Mouse (Mus musculus): ENCODE measurements at regions not wholly inside any gene's neighbourhood (a gene's known extent, or its start where the extent isn't known, plus 50 kb on each side); places are given as distances from the start of the nearest gene placed in this dataset.

DNA sequence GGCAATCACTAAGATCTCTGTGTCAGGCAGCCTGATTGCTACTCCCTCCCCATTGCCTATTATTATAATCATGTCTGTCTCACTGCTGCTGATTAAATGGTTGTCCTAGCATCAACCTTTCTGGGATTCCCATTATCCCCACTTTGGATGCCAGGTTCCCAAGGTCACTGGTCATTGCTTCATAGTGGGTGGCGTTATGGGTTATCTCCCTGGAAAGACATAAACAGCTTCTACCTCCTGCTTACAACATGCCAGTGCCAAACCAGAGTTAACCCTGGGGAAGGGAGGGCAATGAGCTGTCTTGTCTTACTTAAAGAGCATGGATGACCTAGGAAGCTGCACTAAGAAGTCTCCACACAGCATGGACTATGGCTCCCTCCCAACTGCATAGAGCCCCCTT lies 136.9 kb downstream of the Uaca start:
- TF ChIP-seq CTCF (IDR thresholded peaks at IDR 0.05) = no peak
- no peak overlapping the region for H3K4me3 ChIP-seq
- DNase-seq = no peak
- H3K27ac ChIP-seq = no peak overlapping the region
- intact Hi-C loops (cut with DNase I) = no loop called here

DNA sequence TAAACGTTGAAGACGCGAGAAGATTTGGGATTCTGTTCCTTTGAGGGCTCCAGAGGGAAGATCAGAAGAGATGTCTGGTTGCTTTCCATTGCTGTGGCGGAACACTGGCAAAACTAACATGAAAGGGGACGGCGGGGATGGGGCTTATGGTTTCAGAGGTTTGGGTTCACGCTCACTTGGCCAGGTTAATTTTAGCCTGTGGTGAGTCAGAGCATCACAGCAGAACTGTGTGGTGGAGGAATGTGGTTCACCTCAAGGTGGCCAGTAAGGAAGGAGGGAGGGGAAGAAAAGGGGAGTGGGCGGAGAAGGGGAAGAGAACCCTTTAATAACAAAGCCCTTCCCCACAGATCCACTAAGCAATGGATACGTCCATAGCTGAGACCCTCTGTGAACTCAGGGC lies 142.6 kb downstream of the Uaca start:
- TF ChIP-seq CTCF (IDR thresholded peaks at IDR 0.05) = no peak
- Histone ChIP-seq H3K27ac (no peak overlapping the region), H3K4me3 (no peak overlapping the region)
- intact Hi-C loops (cut with DNase I) = no loop called here
- no peak for DNase-seq

DNA sequence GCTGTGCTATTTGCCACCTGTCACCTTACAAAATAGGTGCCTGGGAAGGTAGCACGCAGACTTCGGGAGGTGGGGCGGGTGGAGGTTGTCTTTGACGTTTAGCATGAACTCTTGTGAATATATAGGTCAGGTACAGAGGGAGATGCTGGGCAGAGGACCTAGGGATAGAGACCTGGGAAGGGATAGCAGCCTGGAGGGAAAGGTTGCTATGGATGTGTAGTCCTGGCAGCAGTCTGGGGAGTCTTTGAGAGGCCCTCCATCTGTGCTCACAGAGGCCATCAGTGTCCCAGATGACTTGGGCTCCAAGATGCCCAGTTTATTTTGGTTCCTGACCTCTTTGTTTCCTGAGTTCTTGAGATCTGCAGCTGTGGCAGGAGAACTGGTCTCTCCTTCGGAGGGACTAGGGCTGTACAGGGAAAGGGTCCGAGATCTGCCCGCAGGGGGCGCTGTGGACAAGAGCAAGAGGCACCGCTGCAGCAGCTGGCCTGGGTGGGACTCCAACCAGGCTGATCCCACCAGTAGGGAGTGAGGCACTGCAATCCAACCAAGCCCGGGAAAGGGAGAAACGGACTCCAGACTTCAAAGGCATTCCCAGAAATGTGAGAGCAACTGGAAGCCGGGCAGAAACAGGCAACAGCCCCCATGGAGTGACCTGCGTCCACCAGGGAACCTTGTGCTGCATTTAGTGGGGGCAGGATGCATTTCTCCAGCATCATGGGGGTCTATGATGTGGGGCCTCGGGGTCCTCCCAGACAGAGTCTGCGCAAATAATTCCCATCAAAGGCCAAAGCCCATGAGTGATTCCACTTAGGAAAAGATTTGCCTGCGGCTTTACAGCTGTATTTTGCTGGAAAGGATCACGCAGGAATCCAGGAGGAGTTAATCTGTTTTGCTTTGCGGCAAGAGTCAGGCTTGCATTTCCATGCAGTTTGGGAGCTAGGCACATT lies 145.8 kb downstream of the Uaca start:
- TF ChIP-seq CTCF (IDR thresholded peaks at IDR 0.05) = peak; percentile 71
- Histone ChIP-seq H3K27ac (no peak overlapping the region), H3K4me3 (no peak overlapping the region)
- DNase-seq = peak; percentile 82
- intact Hi-C loops (cut with DNase I) = no loop called here

DNA sequence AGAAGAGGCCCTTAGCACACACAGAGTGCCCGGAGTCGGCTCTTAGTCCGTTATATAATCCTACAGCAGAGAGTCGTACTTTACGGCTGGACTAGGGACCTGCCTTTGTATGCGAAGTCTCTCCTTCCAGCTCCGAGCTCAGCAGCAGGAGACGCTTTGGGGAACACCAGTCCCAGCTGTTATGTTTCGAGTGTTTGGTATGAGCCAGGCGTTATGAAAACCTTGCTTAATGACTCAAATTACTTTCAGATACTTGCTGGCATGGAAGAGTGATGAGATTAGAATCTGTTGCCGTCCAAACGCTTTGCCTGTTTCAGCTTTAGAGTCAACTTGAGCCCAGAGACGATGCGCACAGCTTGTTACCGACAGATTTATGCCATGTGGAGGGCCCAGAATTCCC lies 153.0 kb downstream of the Uaca start:
- intact Hi-C loops (cut with DNase I) = no loop called here
- Histone ChIP-seq H3K27ac (no peak overlapping the region), H3K4me3 (no peak overlapping the region)
- TF ChIP-seq CTCF (IDR thresholded peaks at IDR 0.05) = no peak
- no peak for DNase-seq

DNA sequence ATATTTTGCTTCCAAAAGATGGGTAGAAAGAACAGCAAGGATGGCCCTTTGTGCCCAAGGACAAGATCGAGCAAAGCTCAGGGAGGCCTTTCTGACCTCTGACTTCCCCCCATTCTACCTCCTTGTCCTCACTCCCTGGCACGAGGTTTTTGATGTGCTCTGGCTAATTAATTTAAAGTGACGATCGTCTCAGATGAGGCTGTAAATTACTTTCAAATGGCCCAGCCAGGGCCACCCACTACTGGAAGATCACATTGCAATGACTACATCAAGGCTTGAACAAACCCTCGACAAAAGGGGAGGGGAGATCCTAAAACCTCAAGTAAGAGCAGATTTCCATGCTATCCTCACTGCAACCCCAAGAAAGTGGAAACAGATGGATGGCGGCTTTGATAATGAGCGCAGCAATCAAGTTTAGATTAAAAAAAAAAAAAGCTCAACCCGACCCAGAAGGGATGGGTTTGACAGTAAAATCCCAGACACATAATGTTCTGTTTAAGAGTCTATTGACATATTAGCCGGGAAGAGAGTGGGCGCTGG lies 154.3 kb downstream of the Uaca start:
- intact Hi-C loops (cut with DNase I) = no loop called here
- no peak for DNase-seq
- H3K4me3 ChIP-seq = no peak overlapping the region

DNA sequence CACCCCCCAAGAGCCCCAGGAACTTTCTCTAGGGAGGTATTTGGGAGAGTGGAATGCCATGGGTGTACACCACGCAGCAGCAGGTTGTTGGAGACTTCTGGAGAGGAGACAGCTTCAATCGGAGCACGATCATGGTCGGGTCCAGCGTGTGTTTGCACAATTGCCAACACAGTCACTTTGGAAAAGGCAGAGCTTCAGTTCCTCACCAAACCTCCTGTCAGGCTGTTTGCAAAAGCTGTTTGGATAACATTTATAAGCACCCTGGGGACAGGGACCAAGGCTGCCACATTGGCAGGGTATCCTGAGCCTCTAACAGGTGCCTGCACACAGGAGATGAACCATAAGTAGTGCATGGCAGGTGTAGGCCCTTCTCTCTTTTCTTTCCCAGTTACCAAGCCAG lies 155.8 kb downstream of the Uaca start:
- DNase-seq = no peak
- no peak overlapping the region for H3K27ac ChIP-seq
- intact Hi-C loops (cut with DNase I) = no loop called here
- H3K4me3 ChIP-seq = no peak overlapping the region
- TF ChIP-seq CTCF (IDR thresholded peaks at IDR 0.05) = no peak

More for the DNA sequence above, 154.3 kb downstream of the Uaca start:
- no peak overlapping the region for H3K27ac ChIP-seq
- TF ChIP-seq CTCF (IDR thresholded peaks at IDR 0.05) = no peak

DNA sequence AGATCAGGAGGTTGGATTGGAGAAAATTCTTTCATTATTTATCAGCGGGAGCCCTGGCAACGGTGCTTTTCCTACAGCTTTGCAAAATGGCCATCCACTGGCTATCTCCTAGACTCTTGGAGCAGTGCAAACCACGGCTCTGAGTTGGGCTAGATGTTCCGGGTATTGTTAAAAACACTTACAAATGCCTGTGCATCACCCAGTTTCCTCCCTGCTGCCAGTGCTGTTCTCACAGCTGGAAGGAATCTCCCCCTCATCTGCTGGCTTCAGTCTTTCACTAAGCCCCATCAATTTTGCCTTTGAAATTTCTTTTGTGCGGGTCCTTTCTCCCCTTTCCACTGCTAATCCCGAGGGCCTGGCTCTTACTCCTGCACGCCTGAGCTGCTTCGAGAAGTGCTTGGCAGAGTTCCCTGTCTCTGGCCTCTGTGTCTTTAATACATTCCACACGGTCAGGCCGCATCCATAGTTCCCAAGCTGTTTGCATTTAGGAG lies 156.8 kb downstream of the Uaca start:
- DNase-seq = peak; percentile 30
- TF ChIP-seq CTCF (IDR thresholded peaks at IDR 0.05) = no peak
- no peak overlapping the region for H3K27ac ChIP-seq
- intact Hi-C loops (cut with DNase I) = no loop called here
- H3K4me3 ChIP-seq = no peak overlapping the region

DNA sequence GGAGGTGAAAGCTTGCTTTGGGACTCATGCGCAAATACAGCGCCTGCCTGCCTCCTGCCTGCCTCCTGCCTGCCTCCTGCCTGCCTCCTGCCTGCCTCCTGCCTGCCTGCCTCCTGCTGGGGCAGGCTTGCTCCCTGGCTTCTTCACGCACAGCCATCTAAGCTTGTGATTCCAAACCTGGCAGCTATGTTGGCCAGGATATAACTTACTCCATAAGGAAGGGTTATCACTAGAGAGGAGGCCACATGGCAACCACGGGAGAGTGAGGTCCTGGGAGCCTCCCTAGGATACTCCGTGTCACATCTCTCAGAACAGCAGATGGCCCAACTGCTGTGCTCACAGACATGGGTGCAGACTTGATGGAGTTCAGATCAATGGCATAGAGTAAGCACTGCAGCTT lies 163.1 kb downstream of the Uaca start:
- no peak for DNase-seq
- H3K27ac ChIP-seq = no peak overlapping the region
- H3K4me3 ChIP-seq = no peak overlapping the region
- no peak for TF ChIP-seq CTCF (IDR thresholded peaks at IDR 0.05)
- intact Hi-C loops (cut with DNase I) = no loop called here

DNA sequence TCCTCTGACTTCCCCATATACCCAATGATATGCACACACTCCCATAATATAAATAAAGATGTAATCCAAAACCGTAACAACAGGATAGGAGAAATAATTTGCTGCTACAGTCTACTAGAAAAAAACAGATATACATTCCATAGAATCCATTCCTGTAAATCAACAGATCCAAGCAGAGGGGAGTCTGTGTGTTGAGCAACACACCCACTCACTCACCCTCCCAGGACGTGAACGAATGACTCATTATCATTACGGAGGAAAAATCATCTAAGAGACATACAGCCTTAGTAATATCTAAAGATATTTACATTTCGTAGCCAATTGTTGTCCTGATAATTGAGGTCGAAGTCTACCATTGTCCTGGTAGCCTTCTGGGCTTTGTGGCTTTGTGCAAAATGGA lies 165.2 kb downstream of the Uaca start:
- intact Hi-C loops (cut with DNase I) = no loop called here
- no peak for TF ChIP-seq CTCF (IDR thresholded peaks at IDR 0.05)
- DNase-seq = no peak
- no peak overlapping the region for H3K27ac ChIP-seq
- H3K4me3 ChIP-seq = no peak overlapping the region

DNA sequence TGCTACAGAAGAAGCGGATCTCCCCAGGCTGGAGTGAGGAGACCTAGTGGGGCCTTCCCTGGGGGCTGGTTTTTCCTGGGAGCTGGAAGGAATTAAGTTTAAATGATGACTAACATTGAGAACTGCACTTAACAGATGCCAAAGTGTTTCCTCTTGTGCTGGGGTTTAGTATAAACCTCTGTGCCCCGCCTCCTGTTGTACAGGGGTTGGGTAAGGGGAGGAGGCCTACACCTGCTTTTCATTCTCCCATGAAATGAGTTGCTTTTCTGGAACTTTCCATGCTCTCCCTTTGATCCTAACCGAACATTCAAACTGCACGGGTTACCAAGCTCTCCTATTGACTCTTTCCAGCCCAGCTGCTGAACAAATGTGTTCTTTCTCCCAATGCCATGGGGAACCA lies 167.7 kb downstream of the Uaca start:
- no peak overlapping the region for H3K4me3 ChIP-seq
- no peak overlapping the region for H3K27ac ChIP-seq
- no peak for DNase-seq
- no peak for TF ChIP-seq CTCF (IDR thresholded peaks at IDR 0.05)
- intact Hi-C loops (cut with DNase I) = no loop called here

DNA sequence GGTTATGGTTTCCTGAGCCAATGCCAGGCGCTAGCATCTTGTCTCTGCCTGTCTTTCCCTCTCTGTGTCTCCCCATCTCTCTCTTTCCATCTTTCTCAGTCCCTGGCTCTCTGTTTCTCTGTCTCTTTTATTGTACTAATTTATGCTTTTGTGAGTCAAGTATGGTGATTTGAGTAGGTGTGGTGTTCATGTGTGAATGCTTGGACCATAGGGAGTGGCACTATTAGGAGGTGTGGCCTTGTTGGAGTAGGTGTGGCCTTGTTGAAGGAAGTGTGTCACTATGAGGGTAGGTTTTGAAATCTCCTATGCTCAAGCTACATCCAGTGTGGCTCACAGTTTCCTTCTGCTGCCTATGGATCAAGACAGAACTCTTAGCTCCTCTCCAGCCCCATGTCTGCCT lies 171.3 kb downstream of the Uaca start:
- intact Hi-C loops (cut with DNase I) = no loop called here
- no peak for TF ChIP-seq CTCF (IDR thresholded peaks at IDR 0.05)
- no peak for DNase-seq

DNA sequence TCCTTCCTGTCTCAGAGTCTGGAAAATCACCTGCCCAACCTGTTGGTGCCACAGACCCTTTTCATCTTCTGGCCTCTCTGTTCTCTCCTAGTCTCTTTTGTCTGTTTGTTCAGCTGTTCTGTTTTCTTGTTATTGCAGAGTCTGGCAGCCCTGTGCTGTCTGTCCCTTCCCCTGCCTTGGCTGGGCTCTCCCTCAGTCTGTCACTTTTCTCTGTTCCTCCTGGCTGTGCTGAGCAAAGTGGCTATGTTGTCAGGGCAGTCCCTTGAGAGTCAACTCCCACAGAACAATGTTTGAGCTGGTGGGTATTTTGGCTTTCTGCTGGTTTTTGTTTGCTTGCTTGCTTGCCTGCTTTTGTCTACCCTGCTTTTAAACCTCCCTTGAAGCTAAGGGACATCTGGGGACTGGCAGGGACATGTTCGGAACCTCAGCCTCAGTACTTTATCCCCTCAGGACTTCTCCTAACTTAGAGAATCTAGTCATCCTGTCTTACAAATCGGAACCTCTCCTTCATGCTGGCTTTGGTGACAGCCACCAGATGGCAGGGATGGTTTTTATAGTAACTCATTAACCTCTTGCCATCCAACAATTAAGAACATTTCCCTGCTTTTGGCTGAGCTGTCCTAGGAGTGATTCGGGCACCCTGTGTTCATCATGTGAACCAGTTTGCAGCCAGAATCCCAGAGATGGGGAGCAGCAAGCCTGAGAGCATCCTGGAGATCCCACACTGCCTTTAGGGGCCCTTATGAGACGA lies 174.1 kb downstream of the Uaca start:
- intact Hi-C loops (cut with DNase I) = no loop called here
- no peak for TF ChIP-seq CTCF (IDR thresholded peaks at IDR 0.05)
- no peak overlapping the region for H3K27ac ChIP-seq
- no peak overlapping the region for H3K4me3 ChIP-seq
- DNase-seq = no peak

More for the DNA sequence above, 171.3 kb downstream of the Uaca start:
- Histone ChIP-seq H3K4me3 (no peak overlapping the region), H3K27ac (no peak overlapping the region)

Measured in gastrocnemius, adult 2 months (tissue).